Mouse (Mus musculus) monocyte, adult 2 months (primary cell): ENCODE measurements around the gene Rln1.

Experiments
- DNase-seq, 2 experiments: peaks; one replicate each; pipeline ENCODE4 v3.0.0; 2022; ENCODE audit warnings: low spot score in 2 of 2, low read depth in 1 of 2

Gene Rln1

DNA sequence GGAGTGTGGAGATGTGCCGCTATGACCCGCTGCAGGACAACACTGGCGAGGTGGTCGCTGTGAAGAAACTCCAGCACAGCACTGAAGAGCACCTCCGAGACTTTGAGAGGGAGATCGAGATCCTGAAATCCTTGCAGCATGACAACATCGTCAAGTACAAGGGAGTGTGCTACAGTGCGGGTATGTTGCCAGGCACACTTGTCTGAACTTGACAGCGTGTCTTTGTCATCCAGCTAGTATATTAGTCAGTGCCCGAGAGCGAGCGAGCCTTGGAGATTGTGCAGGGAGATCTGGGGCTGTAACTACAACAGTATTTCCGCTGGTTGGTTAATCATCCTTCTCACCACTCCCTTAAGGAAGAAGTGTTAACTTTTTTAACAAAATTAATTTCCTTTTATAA lies 33.6 kb downstream of the Rln1 start:
- DNase-seq: no peak

DNA sequence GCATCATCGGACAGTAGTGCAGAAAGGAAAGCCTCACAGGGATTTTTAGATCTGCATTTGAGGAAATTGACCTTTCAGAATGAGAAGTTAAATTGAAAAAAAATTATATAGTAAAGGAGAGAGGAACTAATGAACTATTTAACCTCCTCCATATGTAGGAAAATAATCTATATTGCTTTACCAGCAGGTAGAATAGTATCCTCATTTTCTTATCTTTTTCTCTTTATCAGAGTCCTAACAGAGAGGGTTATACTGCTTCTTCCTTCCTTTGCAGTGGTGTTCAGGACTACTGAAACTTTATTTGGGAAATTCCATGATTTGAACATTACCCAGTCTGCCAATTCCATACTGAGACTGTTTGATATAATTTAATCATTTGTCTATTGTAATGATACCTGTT lies 37.1 kb downstream of the Rln1 start:
- DNase-seq: no peak

DNA sequence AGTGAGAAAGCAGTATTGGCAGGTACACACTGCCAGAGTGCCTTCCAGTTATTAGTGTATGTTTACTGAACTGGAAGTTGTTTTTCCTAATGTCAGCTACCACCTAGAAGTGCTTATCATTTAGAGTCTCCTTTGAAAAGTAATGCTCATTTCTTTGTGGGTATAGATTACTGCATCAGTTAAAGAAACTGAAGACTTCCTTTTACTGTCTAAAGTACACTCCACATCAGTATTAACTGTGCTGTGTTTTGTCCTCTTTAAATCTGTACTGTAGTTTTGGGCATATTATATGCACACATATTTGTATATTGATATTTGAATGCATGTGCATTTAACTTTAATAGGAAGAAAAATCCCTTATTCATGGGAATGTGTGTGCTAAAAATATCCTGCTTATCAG lies 38.3 kb downstream of the Rln1 start:
- DNase-seq: no peak

DNA sequence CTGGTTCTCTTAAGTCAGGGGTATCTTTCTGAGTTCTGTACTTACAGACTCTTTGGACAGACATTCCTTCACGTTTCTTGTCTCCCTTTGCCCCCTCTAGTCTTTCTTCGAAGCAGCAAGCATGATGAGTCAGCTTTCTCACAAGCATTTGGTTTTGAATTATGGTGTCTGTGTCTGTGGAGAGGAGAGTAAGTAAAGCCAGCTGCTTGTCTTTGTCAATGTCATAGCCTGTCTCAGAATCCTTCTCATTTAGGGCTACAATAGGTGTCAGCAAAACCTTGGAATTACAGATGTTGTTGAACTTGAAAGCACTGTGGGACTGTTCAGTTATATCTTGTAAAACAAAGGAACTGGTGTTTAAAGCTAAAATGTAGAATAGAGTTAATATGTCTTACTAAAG lies 39.7 kb downstream of the Rln1 start:
- no peak for DNase-seq

DNA sequence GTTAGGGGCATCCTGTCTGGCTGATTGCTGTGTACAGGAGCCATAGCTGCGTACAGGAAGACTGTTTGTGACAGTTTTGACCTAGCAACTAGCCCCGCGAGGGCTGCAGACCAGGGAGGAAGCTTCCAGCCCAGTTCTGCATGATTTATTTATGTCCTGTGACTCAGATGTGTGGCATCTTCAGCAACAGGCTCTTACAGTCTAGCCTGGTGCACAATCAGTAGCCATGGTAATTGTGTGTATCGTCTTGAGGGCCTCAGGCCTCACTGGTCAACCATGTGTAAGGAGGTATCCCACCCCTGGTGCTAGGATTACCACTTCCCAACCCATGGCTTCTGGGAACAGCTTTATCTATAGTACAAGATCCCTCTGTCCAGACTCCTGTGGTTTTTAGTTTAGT lies 41.9 kb downstream of the Rln1 start:
- DNase-seq: no peak

DNA sequence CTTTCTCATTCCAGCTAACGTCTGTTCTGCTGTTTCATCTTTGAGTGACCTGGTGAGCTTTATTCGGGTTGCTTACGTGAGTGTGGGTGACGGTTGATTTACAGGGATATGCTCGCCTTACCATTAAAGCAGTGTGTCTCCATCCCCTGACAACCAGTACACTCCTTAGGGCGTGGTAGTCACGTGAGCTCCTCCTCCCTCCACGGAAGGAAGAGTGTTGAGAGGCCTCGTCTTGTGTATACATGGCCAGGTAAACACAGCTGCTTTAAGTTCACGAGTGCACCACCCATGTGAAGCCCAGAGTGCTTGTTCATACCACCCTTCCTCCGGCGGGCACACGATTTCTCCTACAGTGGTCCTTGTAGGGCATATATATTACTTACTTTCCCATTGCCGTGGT lies 42.9 kb downstream of the Rln1 start:
- no peak for DNase-seq

DNA sequence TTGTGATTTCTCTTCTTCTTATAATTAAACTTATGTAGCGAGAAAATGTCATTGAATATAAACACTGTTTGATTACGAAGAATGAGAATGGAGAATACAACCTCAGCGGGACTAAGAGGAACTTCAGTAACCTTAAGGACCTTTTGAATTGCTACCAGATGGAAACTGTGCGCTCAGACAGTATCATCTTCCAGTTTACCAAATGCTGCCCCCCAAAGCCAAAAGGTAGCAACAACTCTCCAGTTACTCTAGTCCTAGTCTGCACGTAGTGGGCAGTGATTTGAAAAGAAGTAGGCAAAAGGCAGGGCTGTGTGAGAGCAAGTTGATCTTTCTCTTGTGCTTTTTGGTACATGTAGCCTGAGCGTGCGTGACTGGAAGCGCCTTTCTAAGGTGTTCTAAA lies 46.6 kb downstream of the Rln1 start:
- no peak for DNase-seq

DNA sequence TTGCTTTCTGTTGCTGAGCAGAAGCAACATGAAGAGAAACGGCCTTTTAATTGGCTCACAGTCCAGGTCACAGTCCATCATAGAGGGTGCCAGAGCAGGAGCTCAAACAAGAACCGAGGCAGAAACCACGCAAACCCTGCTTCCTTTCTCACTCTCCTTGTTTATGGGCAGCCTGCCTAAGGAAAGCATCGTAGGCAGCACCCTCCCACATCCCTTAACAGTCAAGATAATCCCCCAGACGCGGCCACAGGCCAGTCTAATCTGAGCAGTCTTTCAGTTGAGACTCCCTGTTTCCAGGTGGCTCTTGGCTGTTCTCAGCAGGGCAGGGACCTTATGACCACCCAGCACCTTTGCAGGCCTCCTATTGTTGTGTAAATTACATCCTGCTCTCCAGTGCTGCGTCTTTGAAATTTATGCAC lies 49.0 kb downstream of the Rln1 start:
- DNase-seq: no peak
